Mouse (Mus musculus) megakaryocyte, embryonic 14.5 days (primary cell): ENCODE results near the gene Dazap2. TPM values are rescaled to one million over a fixed set of nuclear protein-coding genes. Genes with fewer than 3 reads are reported as not detected.

Source experiments
- H3K27me3 ChIP-seq: replicated peaks from 2 replicates; pipeline ENCODE3; 2012; ENCODE audit warnings: inconsistent platforms
- H3K36me3 ChIP-seq: replicated peaks from 2 replicates; pipeline ENCODE3; 2012; ENCODE audit warnings: low read length, inconsistent platforms, mixed read lengths
- H3K4me1 ChIP-seq: 2 replicates; pipeline ENCODE4 v1.6.1; 2012; ENCODE audit warnings: inconsistent platforms
- H3K4me3 ChIP-seq: replicated peaks from 2 replicates; pipeline ENCODE3; 2012; ENCODE audit warnings: moderate library complexity, mild to moderate bottlenecking, inconsistent platforms
- H3K9me3 ChIP-seq: 2 replicates; pipeline ENCODE4 v1.6.1; 2012; ENCODE audit warnings: inconsistent platforms
- FLI1 ChIP-seq: IDR thresholded peaks from 2 replicates; pipeline ENCODE4 v1.6.1; 2012; ENCODE audit warnings: low read length, inconsistent platforms, mixed read lengths
- GATA1 ChIP-seq: IDR thresholded peaks from 3 replicates; pipeline ENCODE4 v1.6.1; 2012; ENCODE audit warnings: mixed read lengths, low read length, inconsistent platforms, borderline replicate concordance
- polyA plus RNA-seq: library from polyadenylated mRNA; stranded (reverse); fragments of >175 nt; gene quantifications from 2 replicates; pipeline ENCODE4 v1.2.3, GENCODE M21; 2012; ENCODE audit warnings: low replicate concordance; ENCODE audit not compliant: insufficient read depth

Dazap2 gene
- polyA plus RNA-seq, 1 experiment: 28.5 TPM

DNA sequence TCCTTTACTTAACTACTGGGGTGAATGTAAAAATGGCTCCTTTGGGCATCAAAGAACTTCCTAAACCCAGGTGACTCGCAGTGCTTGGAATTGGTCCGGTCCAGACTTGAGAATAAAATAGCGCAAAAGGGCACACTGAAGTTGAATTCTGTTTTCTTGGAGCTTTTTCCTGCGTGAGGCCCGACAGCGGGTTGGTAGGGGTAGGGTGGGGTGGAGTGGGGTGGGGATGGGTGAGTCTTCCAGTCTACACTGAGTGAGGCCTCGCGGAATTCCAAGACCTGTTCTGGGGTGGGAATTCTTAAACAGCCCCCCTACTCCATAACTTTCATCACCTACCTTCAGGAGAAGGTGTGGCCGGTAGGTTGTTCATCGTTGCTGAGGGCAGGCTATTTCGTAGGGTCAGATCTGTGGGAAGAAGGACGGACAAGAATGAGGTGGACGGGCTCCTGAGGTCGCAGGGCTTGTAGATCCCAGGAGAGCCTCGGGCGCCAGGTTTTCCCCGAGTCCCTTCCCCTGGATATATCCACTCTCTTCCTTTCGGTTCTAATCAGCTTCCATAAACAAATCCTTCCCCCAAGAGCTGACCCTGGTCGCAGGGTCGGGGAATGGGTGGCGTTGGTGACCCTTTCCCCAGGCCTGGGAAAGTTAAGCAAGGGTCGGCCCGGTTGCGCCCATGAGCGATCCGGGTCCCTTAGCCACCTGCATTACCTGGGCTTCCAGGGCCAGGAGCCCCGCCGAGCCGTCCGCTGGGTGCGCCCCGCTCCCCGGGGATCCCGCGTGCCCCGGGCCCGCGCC is 20.9 kb downstream of the Dazap2 start:
- H3K36me3 ChIP-seq: peaks cover 19% of the 10 kb centered on the region
- peak overlapping the region; percentile 93 for H3K4me3 ChIP-seq
- H3K27me3 ChIP-seq: peaks cover 33% of the 10 kb centered on the region
- H3K4me1 ChIP-seq: peaks cover 81% of the 10 kb centered on the region
- no peaks in the 10 kb centered on the region for H3K9me3 ChIP-seq
- TF ChIP-seq FLI1 (no peak), GATA1 (no peak)

DNA sequence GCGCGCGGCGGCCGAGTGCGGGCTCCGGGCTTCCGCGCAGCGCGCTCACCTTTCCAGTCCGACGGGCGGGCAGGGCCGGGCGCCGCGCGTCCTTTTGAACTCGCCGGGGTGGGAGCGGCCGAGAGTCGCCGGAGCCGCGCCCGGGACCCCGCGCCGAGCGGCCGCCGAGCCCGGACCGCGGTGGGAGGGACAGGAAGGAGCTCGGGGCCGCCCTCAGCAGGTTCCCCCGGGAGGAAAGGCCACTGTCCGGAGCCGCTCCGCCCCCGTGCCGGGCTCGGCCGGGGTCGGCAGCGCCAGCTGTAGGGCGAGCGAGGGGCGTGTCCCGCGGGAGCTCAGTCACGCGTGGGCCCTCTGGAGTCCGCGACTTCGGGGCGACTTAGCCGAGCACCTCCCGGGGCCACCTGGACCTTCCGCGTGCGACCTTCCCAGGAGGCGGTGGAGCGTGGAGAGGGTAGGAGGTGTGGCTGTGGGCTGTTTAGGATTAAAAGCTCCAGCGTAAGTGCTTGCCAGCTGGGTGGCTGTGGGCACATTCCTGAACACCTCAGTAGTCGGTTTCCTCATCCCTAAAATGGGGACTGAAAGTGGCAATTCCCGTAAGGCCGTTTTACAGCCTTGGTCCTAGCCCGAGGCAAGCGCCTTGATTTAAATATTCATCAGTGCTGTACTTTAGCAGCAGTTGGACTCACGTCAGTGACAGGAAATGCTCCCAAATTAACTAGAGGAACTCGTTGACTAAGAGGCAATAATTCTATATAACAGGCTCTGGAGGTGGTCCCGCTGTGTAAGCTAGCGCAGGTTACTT is 21.8 kb downstream of the Dazap2 start, which contains the start of gene Smagp:
TSS of gene Smagp (minus strand) at position 241 of the 802 bp plus-strand sequence.
- Histone ChIP-seq H3K36me3 (peaks cover 27% of the 10 kb centered on the region), H3K4me3 (peak within 1 kb of the TSS; percentile 93), H3K27me3 (peaks cover 31% of the 10 kb centered on the region), H3K4me1 (peaks cover 81% of the 10 kb centered on the region), H3K9me3 (no peaks in the 10 kb centered on the region)
- TF ChIP-seq FLI1 (no peak), GATA1 (no peak)

DNA sequence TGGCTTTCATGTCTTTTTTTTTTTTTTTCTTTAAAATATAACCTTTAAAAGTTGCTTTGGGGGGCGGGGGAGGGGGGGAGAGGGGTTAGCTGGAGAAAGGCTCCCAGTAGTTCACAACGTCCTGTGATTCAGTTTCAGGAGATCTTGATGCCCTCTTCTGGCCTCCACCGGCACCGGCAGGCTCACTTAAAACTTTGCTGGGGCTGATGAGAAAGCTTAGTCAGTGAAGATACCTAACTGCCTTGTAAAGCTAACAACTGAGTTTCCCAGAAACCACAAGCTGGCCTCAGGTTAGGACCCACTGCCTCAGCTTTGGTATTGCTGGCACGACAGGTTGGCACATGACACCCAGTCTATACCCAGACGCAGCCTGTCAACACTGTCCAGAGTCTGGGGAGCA is 22.5 kb downstream of the Dazap2 start:
- Histone ChIP-seq H3K4me1 (peaks cover 81% of the 10 kb centered on the region), H3K36me3 (peaks cover 32% of the 10 kb centered on the region), H3K4me3 (peak overlapping the region; percentile 93), H3K27me3 (peaks cover 31% of the 10 kb centered on the region), H3K9me3 (no peaks in the 10 kb centered on the region)
- TF ChIP-seq FLI1 (no peak), GATA1 (no peak)

DNA sequence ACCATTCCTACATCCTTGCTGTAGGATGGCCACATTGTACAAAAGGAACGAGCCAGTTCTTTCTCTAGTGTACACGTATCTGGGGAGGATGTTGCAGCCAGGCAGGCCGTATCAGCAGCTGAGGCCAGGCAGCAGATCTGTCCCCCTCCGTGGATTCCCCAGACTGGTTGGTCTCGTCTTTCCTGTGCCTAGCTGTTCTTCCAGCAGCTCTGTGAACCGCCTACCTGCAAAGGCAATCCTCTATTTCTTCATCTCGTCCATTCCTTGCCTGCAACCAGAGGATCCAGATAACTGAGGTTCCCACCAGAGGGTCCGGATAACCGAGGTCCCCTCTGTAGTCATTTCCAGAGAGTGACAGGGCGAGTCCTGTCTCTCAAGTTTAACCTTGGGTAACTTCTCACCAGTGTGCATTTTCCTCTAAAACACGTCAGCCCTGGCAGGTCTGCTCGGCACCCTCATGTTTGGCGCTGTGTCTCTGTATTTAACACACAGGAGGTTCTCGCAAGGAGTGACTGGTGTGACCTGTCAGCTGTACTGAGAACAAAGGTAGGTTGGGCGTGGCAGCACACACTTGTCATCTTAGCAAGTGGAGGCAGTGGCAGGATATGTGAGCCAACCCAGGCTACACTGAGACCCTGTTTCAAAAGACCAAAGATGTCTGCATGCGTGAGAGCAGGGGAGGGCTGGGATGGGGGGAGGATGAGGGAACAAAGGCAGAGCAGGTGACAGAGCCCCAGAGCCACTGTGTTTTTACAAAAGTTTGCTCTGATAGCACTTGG is 25.0 kb downstream of the Dazap2 start:
- Histone ChIP-seq H3K4me1 (peaks cover 93% of the 10 kb centered on the region), H3K36me3 (peaks cover 56% of the 10 kb centered on the region), H3K4me3 (peak overlapping the region; percentile 14), H3K27me3 (peaks cover 20% of the 10 kb centered on the region), H3K9me3 (no peaks in the 10 kb centered on the region)
- TF ChIP-seq GATA1: no peak
- no peak for TF ChIP-seq FLI1

DNA sequence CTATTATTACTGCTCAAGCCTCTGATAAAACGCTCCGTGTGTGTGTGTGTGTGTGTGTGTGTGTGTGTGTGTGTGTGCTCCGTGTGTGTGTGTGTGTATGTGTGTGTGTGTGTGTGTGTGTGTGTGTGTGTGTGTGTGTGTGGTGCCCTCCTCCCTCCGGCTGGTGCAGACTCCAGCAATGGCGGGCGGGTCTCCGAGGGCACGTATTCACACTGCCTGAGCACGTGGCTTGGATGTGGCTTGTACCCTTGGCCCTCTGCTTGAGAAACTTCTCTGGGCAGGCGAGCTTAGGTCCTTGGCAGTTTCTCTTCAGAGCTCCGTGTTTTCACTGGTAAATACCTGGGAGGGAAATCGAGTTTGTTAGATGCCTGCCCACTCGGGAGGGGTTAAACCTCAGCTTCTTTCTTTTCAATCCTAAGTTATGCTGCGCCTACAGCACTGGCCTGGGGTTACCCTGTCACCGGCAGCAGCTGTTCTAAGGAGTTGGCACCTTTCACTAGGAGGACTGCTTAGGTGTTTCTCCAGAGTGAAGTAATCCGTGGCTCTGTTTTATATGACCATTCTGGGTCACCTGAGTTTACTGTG is 26.2 kb downstream of the Dazap2 start:
- H3K4me3 ChIP-seq: no peak overlapping the region
- H3K36me3 ChIP-seq: peaks cover 67% of the 10 kb centered on the region
- peaks cover 93% of the 10 kb centered on the region for H3K4me1 ChIP-seq
- H3K9me3 ChIP-seq: no peaks in the 10 kb centered on the region
- TF ChIP-seq GATA1 (no peak), FLI1 (no peak)
- H3K27me3 ChIP-seq: peaks cover 8% of the 10 kb centered on the region

DNA sequence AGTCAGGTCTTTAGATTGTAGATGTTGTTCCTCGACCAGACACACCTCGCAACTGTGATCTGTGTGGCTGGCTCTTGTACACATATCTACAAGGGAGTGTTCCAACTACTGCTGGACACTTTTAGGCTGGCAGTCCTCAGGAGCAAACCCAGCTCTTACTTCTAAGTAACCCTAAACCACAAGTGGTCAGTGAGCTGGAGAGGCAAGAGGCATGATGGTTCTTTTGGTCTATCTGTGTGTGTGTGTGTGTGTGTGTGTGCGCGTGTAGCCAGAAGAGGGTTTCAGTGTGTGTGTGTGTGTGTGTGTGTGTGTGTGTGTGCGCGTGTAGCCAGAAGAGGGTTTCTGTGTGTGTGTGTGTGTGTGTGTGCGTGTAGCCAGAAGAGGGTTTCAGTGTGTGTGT is 27.3 kb downstream of the Dazap2 start:
- peaks cover 87% of the 10 kb centered on the region for H3K4me1 ChIP-seq
- H3K9me3 ChIP-seq: no peaks in the 10 kb centered on the region
- TF ChIP-seq FLI1 (no peak), GATA1 (no peak)
- no peak overlapping the region for H3K4me3 ChIP-seq
- H3K27me3 ChIP-seq: no peaks in the 10 kb centered on the region
- peaks cover 73% of the 10 kb centered on the region for H3K36me3 ChIP-seq

DNA sequence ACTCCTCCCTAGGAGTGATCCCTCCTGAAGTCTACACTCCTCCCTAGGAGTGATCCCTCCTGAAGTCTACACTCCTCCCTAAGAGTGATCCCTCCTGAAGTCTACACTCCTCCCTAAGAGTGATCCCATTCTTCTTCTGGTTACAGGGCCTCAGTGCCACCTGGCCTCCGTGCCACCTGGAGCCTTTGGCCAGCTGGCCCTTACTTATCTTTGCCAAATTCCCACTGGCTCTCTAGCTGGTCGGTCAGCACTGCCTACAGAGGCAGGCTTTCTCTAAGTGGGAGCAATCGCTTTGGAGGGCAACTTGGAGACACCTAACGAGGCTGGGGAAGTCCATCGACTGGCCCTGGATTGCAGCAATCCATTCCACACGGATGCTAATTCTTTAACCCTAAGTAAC is 31.0 kb downstream of the Dazap2 start:
- H3K36me3 ChIP-seq: peaks cover 86% of the 10 kb centered on the region
- no peak for TF ChIP-seq FLI1
- no peak for TF ChIP-seq GATA1
- H3K9me3 ChIP-seq: no peaks in the 10 kb centered on the region
- no peak overlapping the region for H3K4me3 ChIP-seq
- H3K27me3 ChIP-seq: no peaks in the 10 kb centered on the region
- peaks cover 75% of the 10 kb centered on the region for H3K4me1 ChIP-seq

DNA sequence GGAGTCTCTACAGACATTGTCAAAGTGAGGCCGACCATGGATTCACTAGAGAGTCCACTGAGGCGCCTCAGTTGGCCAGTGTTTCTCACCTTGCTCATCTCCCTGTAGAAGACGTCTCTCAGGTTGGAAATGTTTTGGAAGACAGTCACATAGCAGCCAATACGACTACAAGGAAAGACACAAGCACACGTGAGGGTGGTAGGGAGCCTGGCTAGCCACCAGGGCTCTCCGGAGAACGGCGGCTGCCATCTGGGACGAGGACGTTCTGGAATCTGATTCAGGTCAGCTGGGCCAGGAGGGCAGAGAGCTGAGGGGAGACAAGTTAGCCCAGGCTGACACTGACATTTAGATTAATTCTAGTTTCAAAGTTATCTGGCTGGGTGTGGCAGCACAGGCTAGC is 35.0 kb downstream of the Dazap2 start:
- H3K27me3 ChIP-seq: no peaks in the 10 kb centered on the region
- H3K36me3 ChIP-seq: peaks cover 84% of the 10 kb centered on the region
- no peak overlapping the region for H3K4me3 ChIP-seq
- no peaks in the 10 kb centered on the region for H3K9me3 ChIP-seq
- TF ChIP-seq GATA1 (no peak), FLI1 (no peak)
- peaks cover 70% of the 10 kb centered on the region for H3K4me1 ChIP-seq

DNA sequence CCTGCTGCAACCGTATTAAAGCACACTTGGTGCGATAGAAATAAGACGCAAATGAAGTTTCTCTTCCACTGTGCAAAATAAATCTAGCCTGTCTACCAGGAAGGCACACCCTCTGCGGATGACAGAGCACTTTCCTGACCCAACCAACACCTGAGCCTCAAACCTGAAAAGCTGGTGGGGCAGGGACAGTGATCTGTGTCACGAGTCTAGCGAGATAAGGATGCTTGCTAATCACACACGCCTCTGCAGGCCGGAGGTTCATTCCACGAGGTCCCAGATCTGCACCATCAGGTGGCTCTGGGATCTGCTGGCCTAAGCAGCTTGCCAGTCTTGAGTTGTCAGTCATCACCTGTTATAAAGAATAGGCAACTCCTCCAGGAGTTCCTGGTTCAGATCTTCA is 36.5 kb downstream of the Dazap2 start:
- Histone ChIP-seq H3K27me3 (no peaks in the 10 kb centered on the region), H3K36me3 (peaks cover 81% of the 10 kb centered on the region), H3K9me3 (no peaks in the 10 kb centered on the region), H3K4me3 (no peak overlapping the region), H3K4me1 (peaks cover 70% of the 10 kb centered on the region)
- TF ChIP-seq GATA1: no peak
- no peak for TF ChIP-seq FLI1
